Mouse (Mus musculus) MEL (cell line): ENCODE results near the gene Aip. TPM values are rescaled to one million over a fixed set of nuclear protein-coding genes. Genes with fewer than 3 reads are reported as not detected.

ENCODE experiments used
- DNase-seq: peaks from one replicate; pipeline ENCODE4 v3.0.0; 2011; ENCODE audit warnings: low read depth, low spot score
- H3K27ac ChIP-seq: 2 replicates; pipeline ENCODE4 v1.5.1; 2012; ENCODE audit warnings: low read depth, mild to moderate bottlenecking, control low read depth, low read length, moderate library complexity; ENCODE audit not compliant: control insufficient read depth
- H3K27me3 ChIP-seq, 2 experiments: fragments of 150-350 bp in 1 of 2; sonication (generic) in 1 of 2; 2 replicates each; pipeline ENCODE4 v1.6.1; 2012; ENCODE audit warnings: low read length in 2 of 2, mild to moderate bottlenecking in 2 of 2, improper control_type of control experiment in 1 of 2, moderate library complexity in 1 of 2; ENCODE audit not compliant: insufficient read depth in 2 of 2, control insufficient read depth in 1 of 2
- H3K36me3 ChIP-seq, 2 experiments: 2 replicates each; pipeline ENCODE4 v1.6.1; 2012 to 2014; ENCODE audit warnings: low read length in 2 of 2, improper control_type of control experiment in 1 of 2, inconsistent platforms in 1 of 2, mild to moderate bottlenecking in 1 of 2; ENCODE audit not compliant: insufficient read depth in 2 of 2, control insufficient read depth in 1 of 2
- H3K4me1 ChIP-seq, 2 experiments: fragments of 150-350 bp in 1 of 2; sonication (generic) in 1 of 2; 2 replicates each; pipeline ENCODE4 v1.6.1; 2012; ENCODE audit warnings: low read length in 2 of 2, improper control_type of control experiment in 1 of 2, mild to moderate bottlenecking in 1 of 2; ENCODE audit not compliant: insufficient read depth in 2 of 2, control insufficient read depth in 1 of 2
- H3K4me3 ChIP-seq, 2 experiments: fragments of 150-350 bp in 1 of 2; sonication (generic) in 1 of 2; 2 replicates each; pipeline ENCODE4 v1.5.1; 2012; ENCODE audit warnings: low read depth in 2 of 2, low read length in 2 of 2, mild to moderate bottlenecking in 2 of 2, moderate library complexity in 2 of 2, control low read depth in 1 of 2, improper control_type of control experiment in 1 of 2; ENCODE audit not compliant: control insufficient read depth in 1 of 2, insufficient read depth in 1 of 2
- H3K79me2 ChIP-seq: 2 replicates; pipeline ENCODE4 v1.6.1; 2012; ENCODE audit warnings: mild to moderate bottlenecking, low read length, moderate library complexity; ENCODE audit not compliant: control insufficient read depth, poor library complexity, insufficient read depth
- H3K9ac ChIP-seq: 2 replicates; pipeline ENCODE4 v1.6.1; 2012; ENCODE audit warnings: low read depth, mild to moderate bottlenecking, control low read depth, low read length, moderate library complexity; ENCODE audit not compliant: control insufficient read depth, poor library complexity, severe bottlenecking
- H3K9me3 ChIP-seq: fragments of 150-350 bp; sonication (generic); replicated peaks from 2 replicates; pipeline ENCODE4 v1.6.1; 2012; ENCODE audit warnings: mild to moderate bottlenecking, low read length, improper control_type of control experiment, moderate library complexity; ENCODE audit not compliant: insufficient read depth
- ELF1 ChIP-seq: IDR thresholded peaks from 2 replicates; pipeline ENCODE4 v1.6.1; 2014; ENCODE audit warnings: low read depth, mild to moderate bottlenecking, inconsistent platforms, low read length, improper control_type of control experiment, moderate library complexity
- HCFC1 ChIP-seq: IDR thresholded peaks from 2 replicates; pipeline ENCODE4 v1.6.1; 2012; ENCODE audit warnings: low read depth, mild to moderate bottlenecking, inconsistent platforms, low read length, improper control_type of control experiment, moderate library complexity
- MAZ ChIP-seq: IDR thresholded peaks from 2 replicates; pipeline ENCODE4 v1.6.1; 2012; ENCODE audit warnings: low read depth, mild to moderate bottlenecking, inconsistent platforms, low read length, improper control_type of control experiment
- MXI1 ChIP-seq: IDR thresholded peaks from 2 replicates; pipeline ENCODE4 v1.6.1; 2011; ENCODE audit warnings: mild to moderate bottlenecking, low read depth, low read length, improper control_type of control experiment
- MYB ChIP-seq: IDR thresholded peaks from 2 replicates; pipeline ENCODE4 v1.6.1; 2011; ENCODE audit warnings: mild to moderate bottlenecking, low read depth, low read length, improper control_type of control experiment
- POLR2AphosphoS5 ChIP-seq: IDR thresholded peaks from 2 replicates; pipeline ENCODE4 v1.6.1; 2012; ENCODE audit warnings: low read depth, borderline replicate concordance, mild to moderate bottlenecking, inconsistent platforms, low read length, moderate library complexity, mixed read lengths
- SMC3 ChIP-seq: IDR thresholded peaks from 2 replicates; pipeline ENCODE4 v1.6.1; 2011; ENCODE audit warnings: low read depth, low read length, improper control_type of control experiment
- TAL1 ChIP-seq: IDR thresholded peaks from 2 replicates; pipeline ENCODE4 v1.6.1; 2012; ENCODE audit warnings: mild to moderate bottlenecking, inconsistent platforms, low read length, moderate library complexity, mixed read lengths
- TBP ChIP-seq: IDR thresholded peaks from 2 replicates; pipeline ENCODE4 v1.8.0; 2011; ENCODE audit warnings: low read depth, low read length, improper control_type of control experiment
- TCF12 ChIP-seq: IDR thresholded peaks from 2 replicates; pipeline ENCODE4 v1.6.1; 2014; ENCODE audit warnings: low read depth, mild to moderate bottlenecking, inconsistent platforms, low read length, improper control_type of control experiment, moderate library complexity
- USF1 ChIP-seq: IDR thresholded peaks from 2 replicates; pipeline ENCODE4 v1.6.1; 2014; ENCODE audit warnings: low read depth, mild to moderate bottlenecking, inconsistent platforms, low read length, improper control_type of control experiment, moderate library complexity
- polyA plus RNA-seq, 2 experiments: library from polyadenylated mRNA; stranded (reverse) in 1 of 2; unstranded in 1 of 2; fragments of >175 nt in 1 of 2; fragments of >200 nt in 1 of 2; gene quantifications; 2 replicates each; pipeline versions ENCODE4 v1.2.1 to v1.2.4; 2012; ENCODE audit warnings: low replicate concordance in 2 of 2, low read depth in 1 of 2; ENCODE audit not compliant: insufficient read length in 2 of 2, insufficient read depth in 1 of 2, missing spikeins in 1 of 2
- total RNA-seq: library from RNA; depleted of rRNA; stranded (reverse); fragments of 300-350 nt; gene quantifications from 2 replicates; pipeline ENCODE4 v1.2.3, GENCODE M21; 2012

Aip gene
- total and polyA plus RNA-seq, 3 experiments: 37.8 to 101 TPM; not detected in 1

DNA sequence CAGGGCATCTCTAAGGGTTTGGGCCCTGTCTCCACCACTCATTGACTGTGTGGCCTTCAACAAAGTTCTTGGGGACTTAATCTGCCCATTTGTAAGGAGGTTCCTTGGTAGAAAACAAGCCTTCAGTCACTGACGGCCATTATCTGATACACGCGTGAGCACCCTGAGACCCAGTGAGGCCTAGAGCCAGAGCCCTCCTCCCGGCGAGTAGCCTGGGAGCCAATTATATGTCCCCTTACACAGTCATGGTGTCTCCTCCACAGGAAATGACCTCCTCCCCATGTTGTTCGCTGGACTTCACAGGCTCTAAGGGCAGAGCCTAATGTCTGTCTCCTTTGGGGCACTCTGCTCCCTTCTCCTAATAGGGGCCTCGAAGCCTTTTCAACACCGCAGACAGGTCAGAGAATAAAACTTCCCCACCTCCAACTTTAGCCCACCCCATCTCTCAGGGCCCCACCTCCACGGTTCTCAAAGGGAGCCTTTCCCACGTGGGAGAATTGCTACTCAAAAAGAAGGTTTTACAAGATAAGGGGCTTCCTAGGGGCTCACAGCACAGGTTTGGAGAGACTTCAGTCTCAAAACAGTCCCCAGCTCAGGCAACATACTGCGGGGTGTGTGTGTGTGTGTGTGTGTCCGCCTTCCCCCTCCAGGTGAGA is 20.8 kb upstream of the Aip start:
- Histone ChIP-seq H3K27ac (no peak overlapping the region), H3K4me1 (peaks cover 5 to 14% of the 10 kb centered on the region in 2 experiments; a peak in 3 of 4 replicates)
- TF ChIP-seq ELF1: no peak
- TF ChIP-seq TBP: no peak
- TF ChIP-seq, all 39 proteins: peak for 0

GRCm38 (mm10) chr19:4145936-4146335 is 20.3 kb upstream of the Aip start:
- DNase-seq: no peak
- Histone ChIP-seq H3K9me3 (no peaks in the 10 kb centered on the region), H3K79me2 (peaks cover 9% of the 10 kb centered on the region), H3K9ac (no peak overlapping the region)
- TF ChIP-seq HCFC1 (no peak), MXI1 (no peak), SMC3 (no peak), TAL1 (no peak), POLR2AphosphoS5 (no peak), TCF12 (no peak)
- TF ChIP-seq, all 39 proteins: peak for 0
- H3K4me1 ChIP-seq: peaks cover 5 to 14% of the 10 kb centered on the region in 2 experiments; a peak in 3 of 4 replicates
- H3K27me3 ChIP-seq: no peaks in the 10 kb centered on the region
- H3K36me3 ChIP-seq: peaks cover 0 to 3% of the 10 kb centered on the region in 2 experiments; a peak in 1 of 4 replicates
- no peak overlapping the region for H3K27ac ChIP-seq
- no peak overlapping the region for H3K4me3 ChIP-seq

More for the DNA sequence above, 20.8 kb upstream of the Aip start:
- no peaks in the 10 kb centered on the region for H3K27me3 ChIP-seq
- peaks cover 0 to 3% of the 10 kb centered on the region in 2 experiments; a peak in 1 of 4 replicates for H3K36me3 ChIP-seq
- H3K9me3 ChIP-seq: no peaks in the 10 kb centered on the region
- H3K9ac ChIP-seq: no peak overlapping the region
- DNase-seq: no peak
- peaks cover 9% of the 10 kb centered on the region for H3K79me2 ChIP-seq
- H3K4me3 ChIP-seq: no peak overlapping the region

DNA sequence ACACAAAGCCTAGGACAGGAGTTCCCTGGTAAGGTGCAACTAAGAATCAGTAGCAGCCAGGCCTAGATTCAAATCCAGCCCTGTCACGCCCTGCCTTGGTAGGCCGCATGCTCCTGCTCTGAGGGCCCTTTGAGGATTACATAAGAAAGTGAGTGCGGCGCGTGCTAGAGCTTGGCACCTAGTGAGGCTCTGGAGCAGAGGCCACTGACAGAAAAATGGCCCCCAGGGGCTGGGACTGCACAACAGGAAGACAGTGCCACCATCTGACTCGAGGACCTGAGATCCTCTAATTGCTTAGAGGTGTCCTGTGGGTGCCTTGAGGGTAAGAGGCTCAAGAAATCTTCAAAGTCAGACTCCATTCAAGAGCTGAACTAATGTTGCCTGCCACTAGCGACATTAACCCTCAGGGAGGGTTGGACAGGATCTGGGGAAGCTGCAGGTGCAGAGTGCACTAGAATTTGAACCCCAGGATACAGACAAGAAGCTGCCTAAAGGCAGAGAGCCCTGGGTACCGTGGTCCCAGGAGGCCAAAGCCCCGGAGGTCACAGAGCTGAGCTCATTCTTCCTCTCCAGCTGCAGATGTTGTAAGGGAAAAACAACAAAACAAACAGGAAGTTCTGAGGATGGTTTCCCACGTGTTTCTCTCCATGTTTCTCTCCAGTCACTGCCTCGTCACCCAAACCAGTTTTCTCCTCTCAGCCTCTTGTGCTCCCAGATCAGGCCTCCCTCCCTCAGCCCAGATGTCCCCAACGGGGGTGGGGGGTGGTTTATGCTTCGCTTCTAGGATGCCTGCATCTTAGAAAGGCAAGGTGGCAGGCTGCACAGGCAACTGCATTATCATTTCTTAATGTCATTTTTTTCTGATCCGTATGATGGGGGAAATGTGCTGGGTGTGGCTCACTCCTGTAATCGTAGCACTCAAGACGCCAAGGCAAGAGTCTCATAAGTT is 19.2 kb upstream of the Aip start:
- peaks cover 8% of the 10 kb centered on the region for H3K79me2 ChIP-seq
- no peaks in the 10 kb centered on the region for H3K9me3 ChIP-seq
- no peak for DNase-seq
- peaks cover 5 to 13% of the 10 kb centered on the region in 2 experiments; a peak in 3 of 4 replicates for H3K4me1 ChIP-seq
- H3K36me3 ChIP-seq: peaks cover 0 to 3% of the 10 kb centered on the region in 2 experiments; a peak in 1 of 4 replicates
- H3K4me3 ChIP-seq: no peak overlapping the region
- TF ChIP-seq USF1 (no peak), MAZ (no peak), SMC3 (no peak), MYB (no peak)
- H3K27me3 ChIP-seq: no peaks in the 10 kb centered on the region; a peak in 1 of 4 replicates
- H3K9ac ChIP-seq: no peak overlapping the region
- H3K27ac ChIP-seq: no peak overlapping the region
